Mouse (Mus musculus): Measurements from ENCODE around the gene Trp53bp2.

The Trp53bp2 gene

DNA sequence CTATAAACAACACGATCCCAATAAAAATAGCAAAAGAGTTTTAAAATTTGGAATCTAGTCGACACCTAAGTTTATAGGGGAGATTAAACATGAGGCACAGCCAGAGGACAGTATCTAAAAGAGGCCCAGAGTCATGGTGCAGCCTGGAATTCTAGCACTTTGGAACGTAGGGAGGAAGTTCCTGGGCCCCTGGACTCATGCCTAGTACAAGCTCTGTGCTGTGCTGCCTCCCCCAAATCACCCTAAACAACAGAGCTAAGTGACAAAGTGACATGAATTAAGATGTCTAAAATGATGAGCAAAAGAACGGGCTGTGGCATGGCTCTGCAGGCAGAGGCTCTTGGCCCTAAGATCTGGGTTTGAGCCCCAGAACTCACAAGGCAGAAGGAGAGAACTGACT lies 88.8 kb downstream of the Trp53bp2 start:
- in situ Hi-C loops (cut with MboI; ENCODE audit: unreplicated experiment in 2 of 2): no loop called here

GRCm38 (mm10) chr1:182499443-182500089 lies 90.6 kb downstream of the Trp53bp2 start:
- in situ Hi-C loops (cut with MboI; ENCODE audit: unreplicated experiment in 2 of 2): no loop called here

GRCm38 (mm10) chr1:182500224-182500623 lies 91.3 kb downstream of the Trp53bp2 start:
- in situ Hi-C loops (cut with MboI; ENCODE audit: unreplicated experiment in 2 of 2): no loop called here

- in situ Hi-C loops (cut with MboI; ENCODE audit: unreplicated experiment in 2 of 2): no loop called here
These were observed 91.9 kb downstream of the Trp53bp2 start for GRCm38 (mm10) chr1:182500843-182501242.

GRCm38 (mm10) chr1:182501815-182502405 lies 92.9 kb downstream of the Trp53bp2 start:
- in situ Hi-C loops (cut with MboI; ENCODE audit: unreplicated experiment in 2 of 2): no loop called here

GRCm38 (mm10) chr1:182502491-182503050 lies 93.6 kb downstream of the Trp53bp2 start:
- in situ Hi-C loops (cut with MboI; ENCODE audit: unreplicated experiment in 2 of 2): no loop called here

DNA sequence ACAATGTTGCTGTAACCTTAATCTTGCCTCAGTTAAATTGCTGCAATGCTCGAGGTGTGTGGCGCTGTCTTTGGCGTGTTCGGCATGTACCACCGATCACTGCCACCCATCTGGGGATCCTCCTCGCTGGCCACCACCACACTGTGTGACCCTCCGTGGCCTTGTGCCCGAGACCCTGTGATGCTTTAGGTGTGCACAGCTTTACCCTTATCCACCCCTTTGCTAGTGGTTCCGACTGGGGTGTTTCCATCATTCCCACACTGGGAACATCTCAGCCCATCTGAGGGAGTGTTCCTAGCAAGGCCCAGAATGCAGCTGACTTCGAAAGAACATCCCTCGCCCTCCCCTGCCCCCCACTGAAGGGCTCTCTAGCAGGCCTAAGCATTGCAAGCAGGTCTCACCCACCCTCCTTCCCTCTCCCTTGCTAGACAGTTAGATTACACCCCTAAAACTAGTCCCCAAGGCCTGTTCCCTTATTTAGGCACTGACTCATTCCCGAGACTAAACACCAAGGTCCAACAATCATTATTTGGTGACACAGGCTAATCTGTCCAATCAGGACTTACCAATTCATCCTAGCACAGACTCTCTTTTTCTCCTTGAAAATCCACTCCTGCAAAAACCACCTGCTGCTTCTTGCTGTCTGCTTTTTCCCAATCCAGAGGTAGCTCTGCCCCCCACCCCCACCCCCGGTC lies 94.4 kb downstream of the Trp53bp2 start:
- in situ Hi-C loops (cut with MboI; ENCODE audit: unreplicated experiment in 2 of 2): no loop called here

DNA sequence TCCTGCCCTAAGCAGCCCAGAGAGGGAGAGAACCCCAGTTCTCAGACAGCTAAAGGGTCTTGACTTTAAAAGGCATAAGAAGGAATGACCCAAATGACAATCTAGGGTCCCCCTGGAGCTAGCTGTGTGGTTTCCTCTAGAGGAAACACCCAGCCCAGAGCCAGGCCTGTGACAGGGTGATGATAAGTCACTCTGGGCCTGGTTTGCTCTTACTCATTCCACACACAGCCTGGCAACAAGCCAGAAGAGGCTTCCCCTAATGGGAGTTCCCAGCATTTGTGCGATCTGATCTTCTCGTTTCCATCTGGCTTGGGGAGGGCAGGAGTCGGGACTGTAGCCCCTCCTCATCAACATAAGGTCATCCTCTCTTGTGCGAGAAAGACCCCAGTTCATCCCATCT lies 95.3 kb downstream of the Trp53bp2 start:
- in situ Hi-C loops (cut with MboI; ENCODE audit: unreplicated experiment in 2 of 2): no loop called here

DNA sequence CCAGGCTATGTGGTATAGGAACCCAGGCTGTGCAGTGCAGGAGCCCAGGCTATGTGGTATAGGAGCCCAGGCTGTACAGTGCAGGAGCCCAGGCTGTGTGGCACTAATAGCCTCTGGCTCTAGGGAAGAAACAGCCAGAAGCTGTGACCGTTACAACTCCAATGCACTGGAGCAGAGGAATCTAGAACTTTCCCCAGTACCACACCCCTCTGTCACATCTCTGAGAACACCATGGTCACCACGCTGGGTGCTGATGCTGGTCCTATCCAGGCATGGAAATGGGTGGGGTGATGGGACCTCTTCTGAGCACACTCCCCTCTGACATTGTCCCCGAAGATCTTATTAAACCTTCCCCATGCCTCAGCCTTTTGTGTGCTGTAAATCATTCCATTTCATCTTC lies 96.3 kb downstream of the Trp53bp2 start:
- in situ Hi-C loops (cut with MboI; ENCODE audit: unreplicated experiment in 2 of 2): no loop called here

- in situ Hi-C loops (cut with MboI; ENCODE audit: unreplicated experiment in 2 of 2): no loop called here
These were observed 97.4 kb downstream of the Trp53bp2 start for GRCm38 (mm10) chr1:182506229-182506986.

DNA sequence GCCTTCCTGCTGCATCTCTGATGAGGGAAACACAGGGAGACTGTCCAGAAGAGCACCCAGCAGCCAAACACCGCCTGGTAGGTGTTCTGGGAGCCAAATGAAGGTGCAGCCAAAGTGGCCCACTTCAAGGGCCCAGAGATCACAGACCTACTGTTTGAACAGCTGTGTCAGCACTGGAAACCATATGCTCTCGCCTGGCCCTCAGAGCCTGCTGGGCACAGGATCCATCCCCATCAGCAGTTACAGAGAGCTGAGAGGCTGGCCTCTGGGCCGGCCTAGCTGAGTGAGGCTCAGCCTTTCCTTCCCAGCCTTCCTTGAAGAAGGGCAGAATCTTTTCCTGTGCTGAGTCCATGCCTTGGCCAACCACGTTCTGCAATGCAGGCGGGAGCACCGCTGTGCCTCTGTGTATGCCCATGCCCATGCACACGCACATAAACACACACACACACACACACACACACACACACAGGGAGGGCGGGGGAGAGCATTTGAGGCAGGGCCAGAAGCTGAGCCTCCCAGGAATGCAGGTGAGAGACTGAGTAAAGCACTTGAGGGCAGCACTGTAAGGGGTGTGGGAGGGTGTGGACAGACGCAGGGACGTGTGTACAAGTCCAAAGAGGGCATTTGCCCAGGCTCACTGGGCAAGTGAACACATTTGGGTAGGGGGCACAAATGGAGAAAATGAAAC lies 100.3 kb downstream of the Trp53bp2 start:
- in situ Hi-C loops (cut with MboI; ENCODE audit: unreplicated experiment in 2 of 2): no loop called here

DNA sequence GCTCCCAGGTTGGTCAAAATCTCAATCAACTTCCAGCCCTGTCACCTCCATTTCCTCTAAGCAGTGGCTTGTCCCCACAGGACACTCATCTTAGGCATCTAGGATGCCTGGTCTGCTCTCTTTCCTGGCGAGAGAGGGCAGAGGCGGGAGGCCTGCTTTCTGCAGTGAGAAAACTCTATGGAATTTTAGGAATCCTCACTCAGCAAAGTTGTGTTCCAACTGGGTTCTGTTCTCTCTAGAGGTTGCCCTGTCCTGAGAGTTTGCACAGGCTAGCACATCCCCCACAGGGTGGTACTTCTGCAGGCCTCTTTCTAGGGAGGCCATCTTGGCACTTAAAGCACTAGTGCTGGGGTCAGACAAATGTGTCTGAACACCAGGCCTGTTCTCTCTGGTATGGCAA lies 102.1 kb downstream of the Trp53bp2 start:
- in situ Hi-C loops (cut with MboI; ENCODE audit: unreplicated experiment in 2 of 2): no loop called here

DNA sequence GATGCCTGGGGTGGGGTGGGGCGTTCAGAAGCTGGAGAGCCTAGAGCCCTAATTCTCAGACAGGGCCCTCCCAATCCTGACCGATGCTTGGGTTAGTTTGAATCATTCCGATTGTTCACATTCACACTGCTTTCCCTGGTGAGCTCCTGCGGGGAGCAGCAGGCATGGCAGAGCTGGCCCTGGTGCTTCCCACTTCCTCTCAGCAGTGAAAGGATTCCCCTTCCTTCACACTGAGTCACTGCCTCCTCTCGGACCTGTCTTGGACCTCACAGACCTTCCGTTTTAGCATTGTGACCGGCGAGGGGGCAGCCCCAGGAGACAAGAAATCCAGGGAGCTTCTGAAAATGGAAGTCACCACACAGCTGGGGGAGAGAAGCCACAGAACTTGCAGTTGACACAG lies 102.8 kb downstream of the Trp53bp2 start:
- in situ Hi-C loops (cut with MboI; ENCODE audit: unreplicated experiment in 2 of 2): no loop called here

All from v-Abl transformed pro-B cells (cell line).